In the genomic region with DNA sequence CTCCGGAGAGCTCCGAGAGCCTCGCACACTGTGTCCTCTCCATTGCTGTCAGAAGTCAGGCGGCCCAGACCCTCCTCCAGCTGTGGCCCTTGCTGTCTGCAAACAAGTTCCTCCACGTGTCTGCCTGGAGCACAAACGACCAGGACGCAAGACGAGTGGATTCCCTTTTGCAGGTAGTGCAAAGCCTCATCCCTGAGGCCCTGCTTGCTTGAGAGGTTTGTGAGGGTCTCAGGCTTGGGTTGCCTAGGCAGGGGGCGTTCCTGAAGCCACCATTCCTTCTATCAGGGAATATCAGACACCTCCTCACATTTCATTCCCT, we compare ENCODE assay signal across 8 mouse cellular contexts. TPM values are rescaled to one million over a fixed set of nuclear protein-coding genes. Genes with fewer than 3 reads are reported as not detected.
A peak's percentile ranks its signal among the peaks of the same experiment; 100 is the strongest.
DNase-seq lines count a peak whose midpoint lies in the region; ATAC-seq and TF ChIP-seq lines count a peak whose summit lies in the region.

No protein-coding gene starts in this region.

- H3K4me2 ChIP-seq in forebrain, embryonic 12.5 days = peak overlapping the region; percentile 72
- H3K4me2 ChIP-seq in limb, embryonic 12.5 days = peak overlapping the region; percentile 77
- H3K4me2 ChIP-seq in neural tube, embryonic 15.5 days = peak overlapping the region; percentile 80

- H3K4me1 ChIP-seq in lung, adult 2 months (ENCODE audit: control insufficient read depth, insufficient read depth, low read length) = peaks cover 5% of the 10 kb centered on the region; the same call in 1 of the 2 replicates
- peaks cover 10% of the 10 kb centered on the region for H3K4me1 ChIP-seq in forebrain, embryonic 12.5 days
- H3K4me1 ChIP-seq in limb, embryonic 12.5 days (replicated peaks) = peaks cover 9% of the 10 kb centered on the region
- H3K4me1 ChIP-seq in neural tube, embryonic 15.5 days = peaks cover 7% of the 10 kb centered on the region

- ATAC-seq in forebrain, embryonic 12.5 days (ENCODE audit: low FRiP score) = no peak
- no peak for ATAC-seq in limb, embryonic 12.5 days (ENCODE audit: insufficient number of reproducible peaks, insufficient read depth, low FRiP score, low TSS enrichment, low read depth)
- ATAC-seq in neural tube, embryonic 15.5 days (ENCODE audit: low FRiP score) = no peak
- ATAC-seq in frontal cortex, adult (ENCODE audit: low TSS enrichment) = no peak

- DNase-seq in lung, adult 2 months = peak; percentile 5
- no peak for DNase-seq in lung, postnatal 25 days (ENCODE audit: low spot score)
- no peak for DNase-seq in right cerebral cortex, postnatal 25 days
- DNase-seq in gastrocnemius, postnatal 4 days (ENCODE audit: low spot score in 2 of 2) = no peak

- H3K27me3 ChIP-seq in forebrain, embryonic 12.5 days = peaks cover 67% of the 10 kb centered on the region
- H3K27me3 ChIP-seq in limb, embryonic 12.5 days = peaks cover 56% of the 10 kb centered on the region
- H3K27me3 ChIP-seq in neural tube, embryonic 15.5 days (replicated peaks) = peaks cover 53% of the 10 kb centered on the region

- no peaks in the 10 kb centered on the region for H3K9me3 ChIP-seq in forebrain, embryonic 12.5 days
- no peaks in the 10 kb centered on the region for H3K9me3 ChIP-seq in limb, embryonic 12.5 days
- H3K9me3 ChIP-seq in neural tube, embryonic 15.5 days (replicated peaks) = no peaks in the 10 kb centered on the region

- no peaks in the 10 kb centered on the region for H3K36me3 ChIP-seq in forebrain, embryonic 12.5 days (replicated peaks)
- no peaks in the 10 kb centered on the region for H3K36me3 ChIP-seq in limb, embryonic 12.5 days
- H3K36me3 ChIP-seq in neural tube, embryonic 15.5 days = no peaks in the 10 kb centered on the region

- no peak overlapping the region for H3K27ac ChIP-seq in forebrain, embryonic 12.5 days
- no peak overlapping the region for H3K27ac ChIP-seq in limb, embryonic 12.5 days
- H3K27ac ChIP-seq in neural tube, embryonic 15.5 days (replicated peaks) = no peak overlapping the region

- no peak for TF ChIP-seq POLR2A in lung, adult 2 months (IDR thresholded peaks at IDR 0.05; ENCODE audit: borderline replicate concordance, extremely low read depth, low read depth, low read length)

- WGBS in lung, adult 2 months = 6% methylated on average over 9 of the region's 9 CpGs
- 7% methylated on average over 8 of the region's 9 CpGs for WGBS in forebrain, embryonic 12.5 days
- 2% methylated on average over 9 of the region's 9 CpGs for whole genome bisulfite sequencing in limb, embryonic 12.5 days
- 4% methylated on average over 9 of the region's 9 CpGs for WGBS in neural tube, embryonic 15.5 days

- H3K4me3 ChIP-seq in lung, adult 2 months (replicated peaks; ENCODE audit: extremely low read depth, low read depth, low read length) = no peak overlapping the region
- peak overlapping the region; percentile 42 for H3K4me3 ChIP-seq in forebrain, embryonic 12.5 days (replicated peaks)
- peak overlapping the region; percentile 39 for H3K4me3 ChIP-seq in limb, embryonic 12.5 days (replicated peaks)
- peak overlapping the region; percentile 43 for H3K4me3 ChIP-seq in neural tube, embryonic 15.5 days (replicated peaks)

- H3K9ac ChIP-seq in forebrain, embryonic 12.5 days = 0 out of 2 replicates have a peak overlapping the region, but pooled peaks have one; percentile 21
- no peak overlapping the region; the same call in 1 of the 2 replicates for H3K9ac ChIP-seq in limb, embryonic 12.5 days (replicated peaks)
- no peak overlapping the region for H3K9ac ChIP-seq in neural tube, embryonic 15.5 days (replicated peaks)

- TF ChIP-seq CTCF in lung, adult 2 months (IDR thresholded peaks at IDR 0.05; ENCODE audit: insufficient read depth, low read length) = no peak

RNA-seq across cellular contexts. Expression of a gene that starts 0.3 kb away (rescaled TPM):
- 0.52 and 1.4 TPM in 2 replicates for polyA plus RNA-seq in lung, adult 2 months (2012; rRNA removed)
- not detected in 2 replicates for polyA plus RNA-seq in forebrain, embryonic 12.5 days (2016; fragmentation: Nextera tagmentation; extraction: Ambion mirVana)
- 0.21 and 0.23 TPM in 2 replicates for polyA plus RNA-seq in limb, embryonic 12.5 days (2016; fragmentation: Nextera tagmentation; extraction: Ambion mirVana)
- polyA plus RNA-seq in neural tube, embryonic 15.5 days (2015; fragmentation: Nextera tagmentation; extraction: Ambion mirVana) = 0.18 and 0.26 TPM in 2 replicates
- total RNA-seq in gastrocnemius, postnatal 4 days (2021) = 1 to 10 TPM in 1 of 2 experiments, under 1 TPM in 1; 0.78 to 1.2 TPM

RNA-seq across cellular contexts. Expression of a gene that starts 10.8 kb away (rescaled TPM):
- 7.4 and 10.1 TPM in 2 replicates for polyA plus RNA-seq in lung, adult 2 months (2012; rRNA removed)
- polyA plus RNA-seq in forebrain, embryonic 12.5 days (2016; fragmentation: Nextera tagmentation; extraction: Ambion mirVana) = 6.4 and 6.9 TPM in 2 replicates
- 5.6 and 6.8 TPM in 2 replicates for polyA plus RNA-seq in limb, embryonic 12.5 days (2016; fragmentation: Nextera tagmentation; extraction: Ambion mirVana)
- 4.4 TPM in 2 replicates for polyA plus RNA-seq in neural tube, embryonic 15.5 days (2015; fragmentation: Nextera tagmentation; extraction: Ambion mirVana)
- 1 to 10 TPM; 1.7 to 2.6 TPM for total RNA-seq in gastrocnemius, postnatal 4 days (2021)

RNA-seq across cellular contexts. Expression of a gene that starts 37.0 kb away (rescaled TPM):
- polyA plus RNA-seq in lung, adult 2 months (2012; rRNA removed) = 33.1 and 38.1 TPM in 2 replicates
- 26.5 and 26.7 TPM in 2 replicates for polyA plus RNA-seq in forebrain, embryonic 12.5 days (2016; fragmentation: Nextera tagmentation; extraction: Ambion mirVana)
- polyA plus RNA-seq in limb, embryonic 12.5 days (2016; fragmentation: Nextera tagmentation; extraction: Ambion mirVana) = 7.9 and 9.0 TPM in 2 replicates
- 80.1 and 87.4 TPM in 2 replicates for polyA plus RNA-seq in neural tube, embryonic 15.5 days (2015; fragmentation: Nextera tagmentation; extraction: Ambion mirVana)
- total RNA-seq in gastrocnemius, postnatal 4 days (2021) = 1 to 10 TPM; 4.4 to 5.4 TPM
